Mouse (Mus musculus) lung, postnatal 4 days (tissue): ENCODE measurements at regions not wholly inside any gene's neighbourhood (a gene's known extent, or its start where the extent isn't known, plus 50 kb on each side); places are given as distances from the start of the nearest gene placed in this dataset.

ENCODE experiments used
- DNase-seq, 2 experiments: peaks; one replicate each; pipeline ENCODE4 v3.0.0; 2021

- no peak for DNase-seq
These were observed 73.0 kb upstream of the Nrn1 start for GRCm38 (mm10) chr13:36807961-36808360.

- DNase-seq: peak in 1 of 2 experiments; percentile 15
These were observed 54.4 kb upstream of the Nrn1 start for GRCm38 (mm10) chr13:36789360-36789759.
